In genomic region chr19:5811771-5812504, GRCm38 (mm10) we compare ENCODE assay signal across 7 mouse cellular contexts. TPM values are rescaled to one million over a fixed set of nuclear protein-coding genes. Genes with fewer than 3 reads are reported as not detected.
A peak's percentile ranks its signal among the peaks of the same experiment; 100 is the strongest.
DNase-seq lines count a peak whose midpoint lies in the region; ATAC-seq and TF ChIP-seq lines count a peak whose summit lies in the region.

No protein-coding gene starts in this region.

- DNase-seq in brain, embryonic 14.5 days (ENCODE audit: low read depth), result peak; percentile 97
- peak; percentile 65 for DNase-seq in embryonic facial prominence, embryonic 10.5 days (ENCODE audit: low spot score)
- DNase-seq in heart, adult 18-20 months, result peak; percentile 85 to 96
- DNase-seq in kidney, adult 18-20 months, result peak; percentile 72
- peak; percentile 90 for DNase-seq in left cerebral cortex, postnatal 36 days (ENCODE audit: low spot score in 2 of 2)

- intact Hi-C loops in left cerebral cortex, postnatal 36 days (cut with DNase I), result loop anchor here (2.0 kb wide), 1 partner anchor 35 kb away; no protein-coding TSS in a partner anchor

- TF ChIP-seq POLR2A in brain, embryonic 14.5 days (IDR thresholded peaks at IDR 0.05; ENCODE audit: borderline replicate concordance, extremely low read depth, insufficient read depth, insufficient read length, poor library complexity, severe bottlenecking), result peak; percentile 28; the same call in 1 of the 2 replicates
- TF ChIP-seq POLR2A in myocyte (IDR thresholded peaks at IDR 0.05; ENCODE audit: insufficient read length, low read depth), result peak; percentile 83

- peak overlapping the region; percentile 77 for H3K27ac ChIP-seq in embryonic facial prominence, embryonic 10.5 days (replicated peaks)

- peaks cover 16% of the 10 kb centered on the region for H3K79me2 ChIP-seq in myocyte (ENCODE audit: control insufficient read depth, insufficient read depth)

- no peak for TF ChIP-seq CTCF in brain, embryonic 14.5 days (IDR thresholded peaks at IDR 0.05; ENCODE audit: borderline replicate concordance, extremely low read depth, insufficient read depth, insufficient read length)

- H3ac ChIP-seq in myocyte (ENCODE audit: control insufficient read depth, insufficient read length), result peak overlapping the region; percentile 8

- H3K36me3 ChIP-seq in embryonic facial prominence, embryonic 10.5 days (replicated peaks), result no peaks in the 10 kb centered on the region
- H3K36me3 ChIP-seq in myocyte (ENCODE audit: control insufficient read depth, insufficient read depth), result no peaks in the 10 kb centered on the region

- H3K27me3 ChIP-seq in embryonic facial prominence, embryonic 10.5 days (replicated peaks; ENCODE audit: low read depth, poor library complexity, severe bottlenecking), result no peaks in the 10 kb centered on the region
- H3K27me3 ChIP-seq in myocyte (ENCODE audit: control insufficient read depth, insufficient read depth, insufficient read length), result no peaks in the 10 kb centered on the region

- H3K4me1 ChIP-seq in embryonic facial prominence, embryonic 10.5 days, result peaks cover 70% of the 10 kb centered on the region

- WGBS in embryonic facial prominence, embryonic 10.5 days, result 59% methylated on average over 7 of the region's 7 CpGs

- ATAC-seq in megakaryocyte-erythroid progenitor cell, adult 5-6 weeks (replicated peaks; ENCODE audit: low FRiP score, low TSS enrichment, poor library complexity, severe bottlenecking), result no peak

- H3K4me2 ChIP-seq in myocyte (ENCODE audit: low read depth), result peak overlapping the region; percentile 99

- H3K9me3 ChIP-seq in embryonic facial prominence, embryonic 10.5 days, result no peaks in the 10 kb centered on the region

- H3K4me3 ChIP-seq in embryonic facial prominence, embryonic 10.5 days, result no peak overlapping the region; the same call in 1 of the 2 replicates
- H3K4me3 ChIP-seq in myocyte, result peak overlapping the region; percentile 16

TF ChIP-seq in myocyte, 11 proteins besides CTCF, POLR2A, EP300 and RAD21:
- peak in 1 of 3 experiments; percentile 14 for TF ChIP-seq MYOG (IDR thresholded peaks at IDR 0.05; ENCODE audit: control insufficient read depth in 1 of 3, insufficient read depth in 1 of 3, insufficient read length in 2 of 3, low read depth in 2 of 3)
- TF ChIP-seq POLR2AphosphoS2 (IDR thresholded peaks at IDR 0.05; ENCODE audit: insufficient read length, low read depth), result peak; percentile 90
- TF ChIP-seq TCF12 (IDR thresholded peaks at IDR 0.05; ENCODE audit: insufficient read depth, poor library complexity, severe bottlenecking), result no peak
- peak in 1 of 3 experiments; percentile 55 for TF ChIP-seq MYOD1 (IDR thresholded peaks at IDR 0.05; ENCODE audit: control insufficient read depth in 1 of 3, insufficient read length in 2 of 3, low read depth in 2 of 3)
- no peak for TF ChIP-seq CEBPB (IDR thresholded peaks at IDR 0.05; ENCODE audit: insufficient read depth, poor library complexity, severe bottlenecking)

RNA-seq across cellular contexts. Expression of gene Scyl1, which starts 40.7 kb away (rescaled TPM):
- polyA plus RNA-seq in brain, embryonic 14.5 days (2012; rRNA removed), result 130 and 153 TPM in 2 replicates
- polyA plus RNA-seq in embryonic facial prominence, embryonic 10.5 days (2016; fragmentation: Nextera tagmentation; extraction: Ambion mirVana), result 72.0 and 74.9 TPM in 2 replicates
- total RNA-seq in heart, adult 18-20 months (2021), result 10 to 100 TPM; 55.1 to 67.8 TPM
- total RNA-seq in left cerebral cortex, postnatal 36 days (2021), result 10 to 100 TPM; 90.5 to 98.8 TPM
- 73.5 TPM for polyA plus RNA-seq in myocyte (2012; fragmentation: generic; extraction: Trizol)
- 28.7 and 43.4 TPM in 2 replicates for total RNA-seq in megakaryocyte-erythroid progenitor cell, adult 5-6 weeks (2014; fragmentation: Nextera tagmentation)
- total RNA-seq in megakaryocyte-erythroid progenitor cell, adult 5-6 weeks (2017), result 20.2 and 23.1 TPM in 2 replicates
